Mouse (Mus musculus) midbrain, embryonic 16.5 days (tissue): ENCODE measurements around the gene Scd2. TPM values are rescaled to one million over a fixed set of nuclear protein-coding genes. Genes with fewer than 3 reads are reported as not detected.
"Not testable (repeated sequence)": the region's sequence is repeated elsewhere in the genome, so short reads cannot be mapped to it uniquely, and the experiment has no call there.

Experiments used
- ATAC-seq: fragments of 200-750 bp; cut with Nextera tagmentation; 2 replicates; pipeline ENCODE4 v1.8.0; 2017; ENCODE audit warnings: moderate TSS enrichment
- H3K27ac ChIP-seq: fragments of 300-500 bp; sonication (generic); 2 replicates; pipeline ENCODE4 v1.5.1; 2014; ENCODE audit warnings: mild to moderate bottlenecking, low read length, mixed read lengths
- H3K27me3 ChIP-seq: fragments of 300-500 bp; sonication (generic); 2 replicates; pipeline ENCODE4 v1.6.1; 2014; ENCODE audit warnings: low read depth, low read length, mixed read lengths; ENCODE audit not compliant: control insufficient read depth, insufficient read depth
- H3K36me3 ChIP-seq: fragments of 300-500 bp; sonication (generic); 2 replicates; pipeline ENCODE4 v1.6.1; 2014; ENCODE audit warnings: mild to moderate bottlenecking, low read length, moderate library complexity, mixed read lengths; ENCODE audit not compliant: control insufficient read depth, insufficient read depth
- H3K4me1 ChIP-seq: fragments of 300-500 bp; sonication (generic); 2 replicates; pipeline ENCODE4 v1.6.1; 2014; ENCODE audit warnings: mild to moderate bottlenecking, low read length, mixed read lengths; ENCODE audit not compliant: control insufficient read depth, insufficient read depth
- H3K4me2 ChIP-seq: fragments of 300-500 bp; sonication (generic); 2 replicates; pipeline ENCODE4 v1.6.1; 2014; ENCODE audit warnings: mild to moderate bottlenecking, low read length, mixed read lengths
- H3K4me3 ChIP-seq: fragments of 300-500 bp; sonication (generic); 2 replicates; pipeline ENCODE4 v1.5.1; 2014; ENCODE audit warnings: low read depth, mild to moderate bottlenecking, low read length, moderate library complexity, mixed read lengths
- H3K9ac ChIP-seq: fragments of 300-500 bp; sonication (generic); 2 replicates; pipeline ENCODE4 v1.6.1; 2014; ENCODE audit warnings: low read depth, low read length, mixed read lengths
- H3K9me3 ChIP-seq: fragments of 300-500 bp; sonication (generic); replicated peaks from 2 replicates; pipeline ENCODE4 v1.6.1; 2014; ENCODE audit warnings: mild to moderate bottlenecking, low read length, mixed read lengths; ENCODE audit not compliant: control insufficient read depth, poor library complexity, severe bottlenecking
- WGBS: fragments of 180-500 bp; shearing (Covaris S2); extraction: QIAGEN DNeasy Blood & Tissue Kit; methylation state at CpG from one replicate; pipeline ENCODE4 v1.1.7; 2014; 5-methylcytosine and 5-hydroxymethylcytosine counted together
- polyA plus RNA-seq: library from polyadenylated mRNA; unstranded; fragments of >200 nt; fragmentation: Nextera tagmentation; extraction: Ambion mirVana; gene quantifications from 2 replicates; pipeline ENCODE4 v1.2.1, GENCODE M21; 2015

The Scd2 gene
- polyA plus RNA-seq, 1 experiment from 2014 or later, result 311 TPM

- peaks cover 50% of the 10 kb centered on the region for H3K36me3 ChIP-seq
- H3K9ac ChIP-seq, result no peak overlapping the region
- no peak overlapping the region for H3K27ac ChIP-seq
- ATAC-seq, result no peak
- H3K4me3 ChIP-seq, result no peak overlapping the region
- H3K4me1 ChIP-seq, result peaks cover 39% of the 10 kb centered on the region
- H3K9me3 ChIP-seq, result no peaks in the 10 kb centered on the region
- no peaks in the 10 kb centered on the region for H3K27me3 ChIP-seq
- 84% methylated on average over 16 of the region's 16 CpGs for WGBS
- H3K4me2 ChIP-seq, result no peak overlapping the region
Observed at GRCm38 (mm10) chr19:44304851-44305510, 11.5 kb downstream of the Scd2 start.

GRCm38 (mm10) chr19:44305701-44306100, 12.2 kb downstream of the Scd2 start:
- Histone ChIP-seq H3K27ac (no peak overlapping the region), H3K4me3 (no peak overlapping the region), H3K36me3 (peaks cover 46% of the 10 kb centered on the region), H3K9me3 (no peaks in the 10 kb centered on the region), H3K4me2 (no peak overlapping the region), H3K4me1 (peaks cover 32% of the 10 kb centered on the region), H3K9ac (no peak overlapping the region), H3K27me3 (no peaks in the 10 kb centered on the region)
- no peak for ATAC-seq
- WGBS, result 85% methylated on average over 15 of the region's 15 CpGs

- ATAC-seq, result no peak
- no peak overlapping the region for H3K4me3 ChIP-seq
- H3K9me3 ChIP-seq, result no peaks in the 10 kb centered on the region
- H3K4me1 ChIP-seq, result peaks cover 32% of the 10 kb centered on the region
- no peak overlapping the region for H3K4me2 ChIP-seq
- H3K27ac ChIP-seq, result no peak overlapping the region
- peaks cover 43% of the 10 kb centered on the region for H3K36me3 ChIP-seq
- no peak overlapping the region for H3K9ac ChIP-seq
- H3K27me3 ChIP-seq, result no peaks in the 10 kb centered on the region
- 76% methylated on average over 7 of the region's 7 CpGs for WGBS
Observed at GRCm38 (mm10) chr19:44306171-44306570, 12.7 kb downstream of the Scd2 start.

- ATAC-seq, result no peak
- H3K4me3 ChIP-seq, result no peak overlapping the region
- no peaks in the 10 kb centered on the region for H3K27me3 ChIP-seq
- H3K4me1 ChIP-seq, result peaks cover 26% of the 10 kb centered on the region
- H3K9me3 ChIP-seq, result no peaks in the 10 kb centered on the region
- 83% methylated on average over 9 of the region's 9 CpGs for WGBS
- no peak overlapping the region for H3K27ac ChIP-seq
- H3K36me3 ChIP-seq, result peaks cover 34% of the 10 kb centered on the region
- H3K4me2 ChIP-seq, result no peak overlapping the region
- H3K9ac ChIP-seq, result no peak overlapping the region
Observed at GRCm38 (mm10) chr19:44307101-44307914, 13.8 kb downstream of the Scd2 start.

GRCm38 (mm10) chr19:44307915-44308470, 14.5 kb downstream of the Scd2 start:
- peaks cover 27% of the 10 kb centered on the region for H3K36me3 ChIP-seq

GRCm38 (mm10) chr19:44308611-44309246, 15.3 kb downstream of the Scd2 start:
- H3K36me3 ChIP-seq, result peaks cover 21% of the 10 kb centered on the region
- 85% methylated on average over 8 of the region's 8 CpGs for WGBS

More at GRCm38 (mm10) chr19:44307915-44308470, 14.5 kb downstream of the Scd2 start:
- Histone ChIP-seq H3K4me2 (no peak overlapping the region), H3K9me3 (no peaks in the 10 kb centered on the region), H3K9ac (no peak overlapping the region), H3K4me1 (peaks cover 20% of the 10 kb centered on the region), H3K27ac (no peak overlapping the region), H3K27me3 (no peaks in the 10 kb centered on the region), H3K4me3 (no peak overlapping the region)
- no peak for ATAC-seq
- WGBS, result 85% methylated on average over 6 of the region's 6 CpGs

GRCm38 (mm10) chr19:44309351-44310154, 16.1 kb downstream of the Scd2 start:
- no peak overlapping the region for H3K4me2 ChIP-seq
- no peaks in the 10 kb centered on the region for H3K27me3 ChIP-seq
- H3K4me1 ChIP-seq, result peaks cover 18% of the 10 kb centered on the region
- WGBS, result 77% methylated on average over 12 of the region's 12 CpGs
- H3K4me3 ChIP-seq, result no peak overlapping the region
- no peak overlapping the region for H3K9ac ChIP-seq
- no peak for ATAC-seq
- H3K27ac ChIP-seq, result no peak overlapping the region
- no peaks in the 10 kb centered on the region for H3K9me3 ChIP-seq
- H3K36me3 ChIP-seq, result peaks cover 13% of the 10 kb centered on the region

More at GRCm38 (mm10) chr19:44308611-44309246, 15.3 kb downstream of the Scd2 start:
- peaks cover 17% of the 10 kb centered on the region for H3K4me1 ChIP-seq
- no peak overlapping the region for H3K9ac ChIP-seq
- H3K4me3 ChIP-seq, result no peak overlapping the region
- ATAC-seq, result no peak
- H3K9me3 ChIP-seq, result no peaks in the 10 kb centered on the region
- H3K4me2 ChIP-seq, result no peak overlapping the region
- H3K27ac ChIP-seq, result no peak overlapping the region
- H3K27me3 ChIP-seq, result no peaks in the 10 kb centered on the region

GRCm38 (mm10) chr19:44310155-44310575, 16.7 kb downstream of the Scd2 start:
- not testable (repeated sequence) for H3K27me3 ChIP-seq, ATAC-seq, H3K9ac ChIP-seq, H3K27ac ChIP-seq, H3K4me2 ChIP-seq, H3K36me3 ChIP-seq, H3K4me3 ChIP-seq, H3K9me3 ChIP-seq
- 80% methylated on average over 1 of the region's 1 CpGs for WGBS
- peaks cover 18% of the 10 kb centered on the region for H3K4me1 ChIP-seq
